Mouse (Mus musculus): ENCODE data around the gene Rwdd2a.

Gene Rwdd2a

DNA sequence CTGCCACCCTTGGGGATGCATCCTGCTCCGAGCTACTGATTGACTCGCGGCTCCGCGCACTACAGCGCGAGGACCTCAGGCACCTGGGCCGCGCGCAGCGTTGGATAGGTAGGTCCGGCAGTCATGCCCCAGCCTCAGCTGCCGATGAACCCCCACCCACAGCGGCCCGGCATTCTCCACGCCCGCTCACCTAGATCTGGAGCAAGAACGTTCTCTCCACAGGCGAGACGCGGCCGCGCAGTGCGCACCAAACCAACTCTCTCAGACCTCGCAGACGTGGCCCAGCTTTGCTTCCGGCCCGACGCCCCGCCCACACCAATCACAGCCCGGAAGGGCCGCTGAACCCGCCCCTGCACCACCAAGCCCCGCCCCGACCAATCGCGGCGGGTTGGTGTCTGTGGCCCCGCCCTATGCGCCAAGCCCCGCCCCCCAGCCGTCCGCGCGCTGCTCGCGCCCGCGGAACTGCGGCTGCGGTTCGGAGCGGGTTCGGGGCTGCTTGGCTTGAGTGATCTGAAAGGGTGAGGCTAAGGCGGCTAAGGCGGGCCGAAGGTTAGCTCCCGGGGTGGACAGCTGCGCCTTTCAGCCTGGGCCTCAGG, at the start of gene Rwdd2a, which contains the start of gene Pgm3:
Gene Rwdd2a, plus strand, starts transcription at position 452 of the 596 bp plus-strand sequence.
Gene Pgm3, minus strand, starts transcription at position 303 of the 596 bp plus-strand sequence.
- peak; percentile 96 for DNase-seq

- no peak for DNase-seq
Measured at GRCm38 (mm10) chr9:86522335-86522734, 49.5 kb upstream of the Rwdd2a start.

- no peak for DNase-seq
Measured at GRCm38 (mm10) chr9:86525600-86525999, 46.2 kb upstream of the Rwdd2a start.

DNA sequence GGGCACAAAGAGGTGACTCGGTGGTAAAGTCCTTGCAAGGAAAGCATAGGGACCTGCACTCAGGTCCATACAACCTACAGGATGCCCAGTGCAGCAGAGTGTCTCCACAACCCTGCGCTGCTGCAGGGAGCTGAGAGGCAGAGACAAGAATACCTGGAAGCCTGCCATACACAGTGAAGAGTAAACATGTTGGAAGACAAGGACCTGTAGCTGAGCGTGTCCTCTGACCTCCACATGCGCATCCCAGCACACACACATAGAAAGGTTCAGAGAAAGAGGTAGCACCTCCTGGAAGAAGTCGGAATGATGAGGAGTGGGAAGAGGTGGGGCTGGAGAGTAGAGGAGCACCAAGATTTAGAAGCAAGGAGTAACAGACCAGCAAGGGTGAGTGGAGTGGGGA, 37.7 kb upstream of the Rwdd2a start:
- DNase-seq: no peak

GRCm38 (mm10) chr9:86543451-86543850, 28.3 kb upstream of the Rwdd2a start:
- no peak for DNase-seq

DNA sequence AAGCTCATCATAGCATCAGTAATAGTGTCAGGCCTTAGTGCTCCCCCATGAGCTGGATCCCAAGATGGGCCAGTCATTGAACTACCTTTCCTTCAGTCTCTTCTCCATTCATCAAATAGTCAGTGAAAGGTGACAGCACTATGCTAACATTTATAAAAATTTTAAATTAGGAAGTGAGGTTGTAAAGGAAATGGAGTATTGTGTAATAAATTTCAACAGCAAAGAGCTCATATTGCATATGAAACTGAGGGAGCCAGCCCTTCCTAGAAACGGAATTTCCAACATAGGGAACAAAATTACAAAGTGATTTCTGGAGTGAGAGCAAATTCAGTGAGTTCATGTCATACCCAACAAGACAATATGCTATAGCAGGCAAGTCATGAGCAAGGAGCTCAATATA, 27.2 kb upstream of the Rwdd2a start:
- no peak for DNase-seq

DNA sequence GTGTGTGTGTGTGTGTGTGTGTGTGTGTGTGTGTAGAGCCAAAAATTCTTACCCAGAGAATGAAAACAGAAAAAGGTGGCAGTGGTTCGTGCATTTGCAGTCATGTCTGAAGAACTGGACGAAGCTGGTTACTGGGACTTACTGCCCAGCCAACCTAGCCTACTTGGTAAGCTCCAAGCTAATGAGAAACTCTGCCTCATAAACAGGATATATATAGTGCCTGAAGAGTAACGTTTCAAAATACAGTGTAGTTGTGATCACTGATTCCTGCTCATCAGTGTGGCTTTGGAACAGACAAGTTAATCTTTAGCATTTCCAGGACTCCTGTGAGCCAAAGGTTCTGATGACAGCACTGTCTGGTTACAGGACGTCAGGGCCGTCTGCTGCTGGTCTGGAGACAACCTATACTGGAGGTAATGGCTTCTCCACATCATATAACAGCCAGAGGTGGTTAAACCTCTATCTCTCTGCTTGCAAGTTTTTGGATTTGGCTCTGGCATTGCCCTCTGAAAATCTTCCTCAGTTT, 22.1 kb upstream of the Rwdd2a start:
- no peak for DNase-seq

GRCm38 (mm10) chr9:86550717-86551116, 21.1 kb upstream of the Rwdd2a start:
- DNase-seq: no peak

DNA sequence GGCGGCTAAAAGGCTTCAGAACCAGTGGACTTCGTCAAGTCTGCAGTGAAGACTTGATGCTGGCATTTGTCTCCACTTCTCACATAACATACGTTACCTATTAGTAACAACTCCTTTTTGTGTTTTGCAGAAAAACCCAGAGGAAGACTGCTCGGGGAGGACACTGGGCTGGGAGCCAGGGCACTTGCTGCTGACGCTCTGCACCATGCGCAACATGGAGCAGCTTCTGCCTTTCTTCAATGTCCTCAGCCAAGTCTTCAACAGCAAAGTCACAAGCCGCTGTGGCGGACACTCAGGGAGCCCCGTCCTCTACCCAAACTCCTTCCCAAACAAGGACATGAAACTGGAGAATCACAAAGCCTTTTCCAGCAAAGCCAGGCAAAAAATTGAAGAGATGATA, 17.9 kb upstream of the Rwdd2a start:
- DNase-seq: no peak

DNA sequence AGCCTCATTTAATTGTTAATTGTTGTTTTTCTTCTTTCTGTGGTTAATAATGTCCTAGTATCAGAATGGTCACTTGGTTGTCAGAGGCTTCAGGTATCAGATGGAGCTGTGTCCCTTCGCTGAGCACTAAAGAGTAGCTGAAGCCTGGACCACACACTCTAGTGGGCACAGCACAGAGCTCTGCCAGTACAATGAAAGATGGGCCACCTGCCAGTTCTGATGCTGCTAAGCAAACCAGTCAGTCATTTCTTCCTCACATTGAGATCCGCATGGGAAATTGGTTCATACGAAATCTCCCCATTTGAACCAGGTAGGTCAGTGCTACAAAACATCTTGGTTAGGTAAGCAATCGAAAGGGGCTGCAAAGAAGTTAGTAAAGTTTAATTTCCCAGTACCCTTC, 17.1 kb upstream of the Rwdd2a start:
- no peak for DNase-seq

DNA sequence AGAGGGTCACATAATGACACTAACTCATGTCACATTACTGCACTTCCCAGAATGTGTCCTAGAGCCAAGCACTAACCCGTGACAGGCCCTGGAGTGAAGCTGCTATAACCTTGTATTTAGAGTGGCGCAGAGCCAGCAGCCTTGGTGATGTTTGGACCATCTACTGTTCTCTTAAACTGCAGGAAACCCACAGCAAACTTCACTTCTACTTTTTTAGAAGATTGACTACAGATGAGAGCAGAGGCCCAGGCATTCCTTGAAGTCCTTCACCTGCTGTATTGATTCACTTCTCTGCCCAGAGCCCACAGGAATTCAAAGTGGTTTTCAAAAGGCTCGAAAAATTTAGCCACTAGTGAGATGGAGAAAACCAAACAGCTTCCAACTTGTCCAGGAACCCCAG, 11.2 kb upstream of the Rwdd2a start:
- DNase-seq: no peak

GRCm38 (mm10) chr9:86569314-86569910, 2.4 kb upstream of the Rwdd2a start:
- DNase-seq: no peak

- no peak for DNase-seq
Measured at GRCm38 (mm10) chr9:86570261-86570890, 1.4 kb upstream of the Rwdd2a start.

GRCm38 (mm10) chr9:86570946-86571345, 845 bp upstream of the Rwdd2a start:
- no peak for DNase-seq

DNA sequence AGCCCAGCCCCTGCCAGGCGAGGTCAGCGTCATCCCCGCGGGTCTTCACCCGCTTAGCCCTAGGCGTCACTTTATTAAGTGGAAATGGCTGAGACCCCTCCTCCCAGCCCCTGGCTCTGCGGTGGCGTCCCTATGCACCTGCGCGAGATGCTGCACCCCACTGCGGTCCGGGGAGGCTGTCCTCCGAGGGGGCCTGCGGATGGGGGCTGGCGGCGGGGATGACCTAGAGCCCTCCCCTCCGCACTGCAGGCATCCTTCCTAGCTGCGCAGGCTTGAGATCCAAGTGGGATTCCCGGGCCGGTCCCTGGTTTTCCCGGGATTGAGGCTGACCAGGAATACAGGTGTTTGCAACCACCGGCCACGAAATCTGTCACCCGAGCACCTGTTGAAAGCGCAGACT, 405 bp downstream of the Rwdd2a start:
- no peak for DNase-seq

DNA sequence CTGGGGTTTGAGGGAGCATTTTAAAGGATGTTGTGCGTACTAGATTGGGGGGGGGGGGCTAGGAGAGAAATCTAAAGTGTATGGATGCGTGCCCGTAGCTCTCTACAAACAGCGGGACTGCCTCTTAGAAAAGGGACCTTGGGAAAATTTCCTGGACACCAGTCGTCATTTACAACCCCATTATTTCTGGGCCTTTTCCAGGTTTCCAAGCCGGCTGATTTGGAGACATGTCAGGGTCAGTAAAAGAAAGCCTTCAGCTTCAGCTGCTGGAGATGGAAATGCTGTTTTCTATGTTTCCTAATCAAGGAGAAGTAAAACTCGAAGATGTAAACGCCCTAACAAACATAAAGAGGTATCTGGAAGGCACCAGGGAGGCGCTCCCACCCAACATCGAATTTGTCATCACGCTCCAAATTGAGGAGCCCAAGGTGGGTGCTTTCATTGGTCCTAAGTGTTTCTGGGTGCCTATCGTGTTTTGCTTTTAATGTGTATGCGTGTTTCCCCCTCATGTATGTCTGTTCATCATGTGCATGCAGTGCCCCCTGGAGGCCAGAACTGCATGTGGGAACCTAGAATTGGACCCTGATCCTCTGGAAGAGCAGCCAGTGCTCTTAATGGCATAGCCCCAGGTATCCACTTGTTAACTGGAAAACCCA, 973 bp downstream of the Rwdd2a start:
- peak; percentile 70 for DNase-seq

GRCm38 (mm10) chr9:86573616-86574303, 2.0 kb downstream of the Rwdd2a start:
- no peak for DNase-seq

- no peak for DNase-seq
Measured at GRCm38 (mm10) chr9:86575178-86575577, 3.4 kb downstream of the Rwdd2a start.

DNA sequence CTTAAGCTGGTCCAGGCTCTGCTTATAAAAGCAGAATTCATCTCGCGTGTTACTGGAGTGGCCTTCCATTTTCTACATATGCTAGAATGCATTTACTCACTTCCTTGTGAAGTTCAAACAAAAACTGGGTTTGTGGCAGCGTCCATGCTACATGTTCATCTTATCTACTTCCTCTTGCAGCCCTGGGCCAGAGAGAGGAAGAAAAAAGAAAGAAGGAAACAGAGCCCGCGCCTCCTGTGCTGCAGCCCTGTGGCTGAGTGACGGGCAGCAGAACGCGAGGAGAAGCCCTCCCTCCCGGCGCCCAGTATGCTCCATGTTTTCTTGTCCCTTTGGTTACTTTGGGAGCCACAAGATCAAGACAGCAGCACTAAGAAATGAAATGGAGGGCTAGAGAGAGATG, 7.9 kb downstream of the Rwdd2a start:
- DNase-seq: no peak

DNA sequence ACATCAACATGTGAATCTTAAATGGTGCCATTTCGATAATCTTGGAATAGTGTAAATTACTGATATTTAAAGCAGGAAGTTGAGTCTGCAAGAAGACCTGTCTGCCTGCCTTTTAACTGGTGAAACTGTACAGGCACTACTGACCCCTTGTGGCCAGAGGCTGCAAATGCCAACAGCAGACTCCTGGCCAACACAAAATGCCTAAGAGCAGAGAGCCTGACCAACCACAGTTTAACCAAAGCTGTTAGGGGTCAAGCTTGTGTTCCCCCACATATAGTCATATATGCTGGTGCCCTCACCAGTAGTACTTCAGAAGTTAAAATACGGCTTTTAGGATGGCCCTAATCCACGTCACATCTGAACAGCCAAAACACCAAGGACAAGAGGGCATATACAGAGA, 11.9 kb downstream of the Rwdd2a start:
- peak; percentile 53 for DNase-seq

DNA sequence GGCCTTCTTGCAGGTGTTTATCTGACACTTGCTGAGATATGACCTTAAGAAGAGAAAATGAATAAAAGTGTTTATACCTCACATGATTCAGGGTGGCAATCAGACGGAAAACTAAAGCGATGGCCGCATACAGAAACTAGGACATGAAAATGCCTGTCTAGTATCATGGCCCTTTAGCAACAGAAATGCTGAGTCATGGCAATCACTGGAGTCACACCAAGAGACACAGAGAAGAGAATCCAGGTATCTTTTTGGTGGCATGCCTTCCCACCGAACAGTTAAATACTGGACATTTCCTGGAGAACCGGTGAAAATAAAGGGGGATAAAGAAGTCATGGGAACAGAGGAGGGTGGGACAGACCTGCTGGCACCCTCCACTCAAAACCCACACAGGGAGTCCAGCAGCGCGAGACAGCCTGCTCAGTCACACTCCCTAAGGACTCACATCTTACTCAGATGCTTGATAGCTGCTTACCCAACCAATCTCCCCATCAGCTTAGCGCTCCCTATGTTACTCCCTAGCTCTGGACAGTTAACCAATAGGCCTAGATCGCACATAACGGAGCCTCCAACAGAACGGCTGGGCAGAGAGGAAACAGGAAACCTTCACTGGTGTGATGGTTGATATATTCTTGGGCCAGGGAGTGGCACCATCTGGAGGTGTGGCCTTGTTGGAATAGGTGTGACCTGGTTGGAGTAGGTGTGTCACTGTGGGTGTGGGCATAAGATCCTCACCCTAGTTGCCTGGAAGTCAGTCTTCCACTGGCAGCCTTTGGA, 15.4 kb downstream of the Rwdd2a start:
- no peak for DNase-seq

All from cerebellum, adult 11 months (tissue).